ENCODE assay signal across 8 mouse cellular contexts in the genomic region with DNA sequence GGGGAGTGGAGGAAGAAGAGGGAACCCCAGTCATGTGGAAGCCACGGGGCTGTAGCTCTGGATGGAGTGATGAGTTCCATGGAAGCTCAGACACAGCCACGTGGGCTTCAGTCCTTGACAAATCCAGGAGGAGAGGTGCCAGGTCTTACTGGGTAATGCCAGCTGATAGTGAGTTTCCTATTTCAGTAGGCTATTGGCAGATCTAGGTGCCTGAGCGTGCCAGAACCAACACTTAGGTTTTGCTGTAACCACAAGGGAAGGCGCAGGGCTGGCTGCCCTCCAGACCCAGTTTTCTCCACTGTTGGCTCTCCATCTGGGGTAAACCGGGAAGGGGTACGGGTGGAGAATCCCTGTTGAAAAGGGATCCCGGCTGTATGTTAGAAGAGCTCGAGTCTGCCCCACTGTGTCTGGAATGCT.
A peak's percentile ranks its signal among the peaks of the same experiment; 100 is the strongest.
DNase-seq lines count a peak whose midpoint lies in the region; ATAC-seq and TF ChIP-seq lines count a peak whose summit lies in the region.

No protein-coding gene starts in this region.

- no peaks in the 10 kb centered on the region for H3K9me3 ChIP-seq in embryonic facial prominence, embryonic 13.5 days
- H3K9me3 ChIP-seq in embryonic facial prominence, embryonic 10.5 days: no peaks in the 10 kb centered on the region
- H3K9me3 ChIP-seq in kidney, postnatal 0 days (replicated peaks; ENCODE audit: low read length): no peaks in the 10 kb centered on the region
- no peaks in the 10 kb centered on the region for H3K9me3 ChIP-seq in stomach, postnatal 0 days (ENCODE audit: control insufficient read depth, low read length)

- no peak overlapping the region for H3K4me2 ChIP-seq in embryonic facial prominence, embryonic 13.5 days
- no peak overlapping the region for H3K4me2 ChIP-seq in kidney, postnatal 0 days (ENCODE audit: low read length)
- H3K4me2 ChIP-seq in stomach, postnatal 0 days (replicated peaks; ENCODE audit: low read depth): no peak overlapping the region

- peaks cover 88% of the 10 kb centered on the region for H3K36me3 ChIP-seq in embryonic facial prominence, embryonic 13.5 days
- peaks cover 90% of the 10 kb centered on the region for H3K36me3 ChIP-seq in embryonic facial prominence, embryonic 10.5 days (replicated peaks)
- peaks cover 34% of the 10 kb centered on the region for H3K36me3 ChIP-seq in kidney, postnatal 0 days (ENCODE audit: insufficient read depth, low read length)
- peaks cover 3% of the 10 kb centered on the region; the same call in 1 of the 2 replicates for H3K36me3 ChIP-seq in stomach, postnatal 0 days (ENCODE audit: control insufficient read depth, insufficient read depth, low read length)

- 74% methylated on average over 8 of the region's 8 CpGs for WGBS in embryonic facial prominence, embryonic 13.5 days
- 87% methylated on average over 8 of the region's 8 CpGs for WGBS in embryonic facial prominence, embryonic 10.5 days
- 72% methylated on average over 8 of the region's 8 CpGs for WGBS in kidney, postnatal 0 days
- 48% methylated on average over 8 of the region's 8 CpGs for WGBS in lung, adult 2 months
- 74% methylated on average over 8 of the region's 8 CpGs for WGBS in stomach, postnatal 0 days

- no peak for TF ChIP-seq POLR2A in lung, adult 2 months (IDR thresholded peaks at IDR 0.05; ENCODE audit: borderline replicate concordance, extremely low read depth, low read depth, low read length)

- H3K4me3 ChIP-seq in embryonic facial prominence, embryonic 13.5 days: no peak overlapping the region
- H3K4me3 ChIP-seq in embryonic facial prominence, embryonic 10.5 days: no peak overlapping the region
- no peak overlapping the region for H3K4me3 ChIP-seq in kidney, postnatal 0 days (replicated peaks; ENCODE audit: low read depth, low read length)
- H3K4me3 ChIP-seq in lung, adult 2 months (replicated peaks; ENCODE audit: extremely low read depth, low read depth, low read length): no peak overlapping the region
- H3K4me3 ChIP-seq in stomach, postnatal 0 days (ENCODE audit: low read depth, low read length): no peak overlapping the region

- no peaks in the 10 kb centered on the region for H3K4me1 ChIP-seq in embryonic facial prominence, embryonic 13.5 days
- H3K4me1 ChIP-seq in embryonic facial prominence, embryonic 10.5 days: peaks cover 5% of the 10 kb centered on the region
- no peaks in the 10 kb centered on the region for H3K4me1 ChIP-seq in kidney, postnatal 0 days (replicated peaks; ENCODE audit: insufficient read depth, low read length)
- no peaks in the 10 kb centered on the region for H3K4me1 ChIP-seq in lung, adult 2 months (ENCODE audit: control insufficient read depth, insufficient read depth, low read length)
- no peaks in the 10 kb centered on the region for H3K4me1 ChIP-seq in stomach, postnatal 0 days (replicated peaks; ENCODE audit: control insufficient read depth, insufficient read depth)

- TF ChIP-seq CTCF in kidney, postnatal 0 days (IDR thresholded peaks at IDR 0.05; ENCODE audit: low read depth): peak; percentile 46; the same call in 1 of the 2 replicates
- TF ChIP-seq CTCF in lung, adult 2 months (IDR thresholded peaks at IDR 0.05; ENCODE audit: insufficient read depth, low read length): no peak
- peak; percentile 47 for TF ChIP-seq CTCF in stomach, postnatal 0 days (IDR thresholded peaks at IDR 0.05; ENCODE audit: low read depth)

- H3K27ac ChIP-seq in embryonic facial prominence, embryonic 13.5 days: peak overlapping the region; percentile 48; the same call in 1 of the 2 replicates
- H3K27ac ChIP-seq in embryonic facial prominence, embryonic 10.5 days (replicated peaks): no peak overlapping the region
- no peak overlapping the region for H3K27ac ChIP-seq in kidney, postnatal 0 days
- H3K27ac ChIP-seq in stomach, postnatal 0 days (replicated peaks): no peak overlapping the region

- ATAC-seq in embryonic facial prominence, embryonic 13.5 days (ENCODE audit: insufficient number of reproducible peaks, insufficient read depth, low FRiP score, low TSS enrichment, low read depth): 0 out of 2 replicates have a peak, but pooled peaks have one; percentile 9
- no peak for ATAC-seq in kidney, postnatal 0 days (replicated peaks; ENCODE audit: low FRiP score, low read depth)
- ATAC-seq in stomach, postnatal 0 days (ENCODE audit: low FRiP score, low TSS enrichment): no peak
- ATAC-seq in megakaryocyte-erythroid progenitor cell, adult 5-6 weeks (replicated peaks; ENCODE audit: low FRiP score, low TSS enrichment, poor library complexity, severe bottlenecking): no peak

- no peak overlapping the region for H3K9ac ChIP-seq in embryonic facial prominence, embryonic 13.5 days
- H3K9ac ChIP-seq in kidney, postnatal 0 days (ENCODE audit: low read depth, low read length): no peak overlapping the region
- no peak overlapping the region for H3K9ac ChIP-seq in stomach, postnatal 0 days (ENCODE audit: low read length)

- no peaks in the 10 kb centered on the region for H3K27me3 ChIP-seq in embryonic facial prominence, embryonic 13.5 days
- no peaks in the 10 kb centered on the region for H3K27me3 ChIP-seq in embryonic facial prominence, embryonic 10.5 days (replicated peaks; ENCODE audit: low read depth, poor library complexity, severe bottlenecking)
- no peaks in the 10 kb centered on the region for H3K27me3 ChIP-seq in kidney, postnatal 0 days (ENCODE audit: insufficient read depth, low read length)
- no peaks in the 10 kb centered on the region for H3K27me3 ChIP-seq in stomach, postnatal 0 days (ENCODE audit: control insufficient read depth, insufficient read depth, low read length)

- TF ChIP-seq EP300 in stomach, postnatal 0 days (optimal IDR thresholded peaks at IDR 0.05): no peak

- DNase-seq in embryonic facial prominence, embryonic 10.5 days (ENCODE audit: low spot score): no peak
- DNase-seq in 3T3-L1 (ENCODE audit: low read depth, low spot score): peak; percentile 17
- peak; percentile 86 for DNase-seq in fibroblast of lung, adult 2 months (ENCODE audit: low read depth)
- peak; percentile 45 for DNase-seq in kidney, postnatal 0 days (ENCODE audit: low spot score)
- peak; percentile 61 for DNase-seq in lung, adult 2 months
- DNase-seq in stomach, postnatal 0 days (ENCODE audit: low spot score): no peak

Comparison
In these comparisons a context has a peak if more than half of its experiments do, and no peak if none do; other contexts are left out.
1. DNase-seq: peak in 3T3-L1 (single experiment), fibroblast of lung, adult 2 months (single experiment), kidney, postnatal 0 days (single experiment) and lung, adult 2 months (single experiment); none in embryonic facial prominence, embryonic 10.5 days (single experiment) and stomach, postnatal 0 days (single experiment).